ENCODE assay signal across 10 mouse cellular contexts in the genomic region with DNA sequence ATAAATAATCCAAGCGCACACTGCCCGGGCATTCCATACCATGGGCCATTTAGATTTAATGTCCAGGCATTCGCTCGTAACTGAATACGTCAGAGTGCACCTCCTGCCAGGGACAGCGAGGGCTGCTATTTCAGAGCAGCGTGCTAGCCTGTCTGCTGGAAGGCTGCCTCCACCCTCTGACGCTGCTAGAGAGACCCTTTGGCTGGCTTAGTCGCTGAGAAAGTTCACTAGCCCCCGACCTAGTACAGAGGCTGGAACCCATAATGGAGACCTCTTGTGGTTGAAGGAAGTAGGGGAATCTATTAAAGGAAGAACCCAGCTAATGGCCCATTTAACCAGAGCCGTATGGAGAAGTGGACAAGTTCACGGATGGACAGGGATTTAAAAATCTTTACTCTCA. TPM values are rescaled to one million over a fixed set of nuclear protein-coding genes. Genes with fewer than 3 reads are reported as not detected.
DNase-seq lines count a peak whose midpoint lies in the region; ATAC-seq lines count a peak whose summit lies in the region.
"Had no signal": no experiment of that assay in that cellular context is flagged by ENCODE, and none has a peak within 500 bp of the region (broad histone marks: within the 10 kb centered on the region; RNA-seq: fewer than 3 reads in every experiment).

No protein-coding gene starts in this region.

- H3K4me3 ChIP-seq in kidney, embryonic 15.5 days (replicated peaks), result peak overlapping the region; percentile 23
- no peak overlapping the region for H3K4me3 ChIP-seq in heart, embryonic 13.5 days
- H3K4me3 ChIP-seq: forebrain, embryonic 15.5 days had no signal

- H3K4me2 ChIP-seq in kidney, embryonic 15.5 days, result peak overlapping the region; percentile 53
- H3K4me2 ChIP-seq in heart, embryonic 13.5 days, result peak overlapping the region; percentile 44
- H3K4me2 ChIP-seq: forebrain, embryonic 15.5 days had no signal

- H3K9ac ChIP-seq in kidney, embryonic 15.5 days, result 0 out of 2 replicates have a peak overlapping the region, but pooled peaks have one; percentile 12
- peak overlapping the region; percentile 56 for H3K9ac ChIP-seq in heart, embryonic 13.5 days
- H3K9ac ChIP-seq: forebrain, embryonic 15.5 days had no signal

- no peaks in the 10 kb centered on the region for H3K27me3 ChIP-seq in kidney, embryonic 15.5 days
- H3K27me3 ChIP-seq in heart, embryonic 13.5 days (replicated peaks), result no peaks in the 10 kb centered on the region
- H3K27me3 ChIP-seq: forebrain, embryonic 15.5 days had no signal

- ATAC-seq in kidney, embryonic 15.5 days (replicated peaks; ENCODE audit: low FRiP score), result peak; percentile 75
- no peak for ATAC-seq in heart, embryonic 13.5 days (ENCODE audit: extremely low read depth, insufficient number of reproducible peaks, low FRiP score, low TSS enrichment)
- ATAC-seq: forebrain, embryonic 15.5 days had no signal

- H3K27ac ChIP-seq in kidney, embryonic 15.5 days, result 0 out of 2 replicates have a peak overlapping the region, but pooled peaks have one; percentile 2
- peak overlapping the region; percentile 63 for H3K27ac ChIP-seq in heart, embryonic 13.5 days (replicated peaks)
- H3K27ac ChIP-seq: forebrain, embryonic 15.5 days had no signal

- 15% methylated on average over 12 of the region's 12 CpGs for WGBS in kidney, embryonic 15.5 days
- WGBS in heart, embryonic 13.5 days, result 31% methylated on average over 12 of the region's 12 CpGs

- DNase-seq in kidney, postnatal 14 days, result no peak
- peak; percentile 51 for DNase-seq in embryo, embryonic 10.5 days (ENCODE audit: low spot score)
- DNase-seq in neural tube, embryonic 10.5 days (ENCODE audit: extremely low spot score, low spot score), result peak; percentile 36
- DNase-seq in urinary bladder, postnatal 10 days (ENCODE audit: low spot score), result no peak
- no peak for DNase-seq in c-Kit-positive CD71-positive TER-119-positive erythroid progenitor cells, embryonic 14.5 days (ENCODE audit: low spot score)
- DNase-seq: layer of hippocampus, adult 9-11 months; thymus, postnatal 4 days had no signal

- no peaks in the 10 kb centered on the region for H3K9me3 ChIP-seq in kidney, embryonic 15.5 days (replicated peaks)
- H3K9me3 ChIP-seq in heart, embryonic 13.5 days, result no peaks in the 10 kb centered on the region
- H3K9me3 ChIP-seq: forebrain, embryonic 15.5 days had no signal

- peaks cover 28% of the 10 kb centered on the region for H3K4me1 ChIP-seq in kidney, embryonic 15.5 days
- H3K4me1 ChIP-seq in heart, embryonic 13.5 days, result peaks cover 76% of the 10 kb centered on the region
- H3K4me1 ChIP-seq: forebrain, embryonic 15.5 days had no signal

- H3K36me3 ChIP-seq in kidney, embryonic 15.5 days, result no peaks in the 10 kb centered on the region
- H3K36me3 ChIP-seq in heart, embryonic 13.5 days, result peaks cover 9% of the 10 kb centered on the region
- H3K36me3 ChIP-seq: forebrain, embryonic 15.5 days had no signal

RNA-seq across cellular contexts. Expression of gene Rbm20, which starts 49.2 kb away (rescaled TPM):
- polyA plus RNA-seq in kidney, embryonic 15.5 days (2015; fragmentation: Nextera tagmentation; extraction: Ambion mirVana), result 2.9 and 3.0 TPM in 2 replicates
- 33.1 and 36.3 TPM in 2 replicates for polyA plus RNA-seq in heart, embryonic 13.5 days (2015; fragmentation: Nextera tagmentation; extraction: Ambion mirVana)

Comparison
In these comparisons a context has a peak if more than half of its experiments do, and no peak if none do; other contexts are left out.
1. DNase-seq: peak in embryo, embryonic 10.5 days (single experiment) and neural tube, embryonic 10.5 days (single experiment); none in kidney, postnatal 14 days (single experiment), urinary bladder, postnatal 10 days (single experiment) and c-Kit-positive CD71-positive TER-119-positive erythroid progenitor cells, embryonic 14.5 days (single experiment).